Mouse (Mus musculus): ENCODE measurements at regions not wholly inside any gene's neighbourhood (a gene's known extent, or its start where the extent isn't known, plus 50 kb on each side); places are given as distances from the start of the nearest gene placed in this dataset.
"Not testable (repeated sequence)": the region's sequence is repeated elsewhere in the genome, so short reads cannot be mapped to it uniquely, and the experiment has no call there.

GRCm38 (mm10) chr11:56505068-56505467 lies 464.3 kb upstream of the Nmur2 start:
- no peaks in the 10 kb centered on the region for H3K27me3 ChIP-seq (ENCODE audit: insufficient read depth, low read length)
- TF ChIP-seq CTCF (IDR thresholded peaks at IDR 0.05; ENCODE audit: low read depth), result no peak
- no peak overlapping the region for H3K27ac ChIP-seq (ENCODE audit: low read depth, low read length)
- no peak overlapping the region for H3K9ac ChIP-seq
- 76% methylated on average over 4 of the region's 4 CpGs for WGBS
- H3K9me3 ChIP-seq (ENCODE audit: low read length), result no peaks in the 10 kb centered on the region
- DNase-seq (no peak), ATAC-seq (no peak)
- no peaks in the 10 kb centered on the region for H3K4me1 ChIP-seq (ENCODE audit: insufficient read depth)
- no peak overlapping the region for H3K4me3 ChIP-seq (ENCODE audit: low read depth, low read length)
- no peak overlapping the region for H3K4me2 ChIP-seq (ENCODE audit: low read depth)
- no peaks in the 10 kb centered on the region for H3K36me3 ChIP-seq (ENCODE audit: insufficient read depth)

- 60% methylated on average over 2 of the region's 2 CpGs for WGBS
- H3K36me3 ChIP-seq (ENCODE audit: insufficient read depth), result no peaks in the 10 kb centered on the region
- H3K4me3 ChIP-seq (ENCODE audit: low read depth, low read length), result no peak overlapping the region
- H3K27me3 ChIP-seq (ENCODE audit: insufficient read depth, low read length), result no peaks in the 10 kb centered on the region
- no peaks in the 10 kb centered on the region for H3K9me3 ChIP-seq (ENCODE audit: low read length)
- DNase-seq (no peak), ATAC-seq (no peak)
- no peaks in the 10 kb centered on the region for H3K4me1 ChIP-seq (ENCODE audit: insufficient read depth)
- no peak overlapping the region for H3K4me2 ChIP-seq (ENCODE audit: low read depth)
- no peak overlapping the region for H3K27ac ChIP-seq (ENCODE audit: low read depth, low read length)
- TF ChIP-seq CTCF (IDR thresholded peaks at IDR 0.05; ENCODE audit: low read depth), result no peak
- no peak overlapping the region for H3K9ac ChIP-seq
Measured at GRCm38 (mm10) chr11:56514941-56515340, 474.1 kb upstream of the Nmur2 start.

- Histone ChIP-seq H3K27ac (ENCODE audit: low read depth, low read length) (no peak overlapping the region), H3K36me3 (ENCODE audit: insufficient read depth) (no peaks in the 10 kb centered on the region), H3K4me1 (ENCODE audit: insufficient read depth) (no peaks in the 10 kb centered on the region), H3K4me2 (ENCODE audit: low read depth) (no peak overlapping the region), H3K9ac (no peak overlapping the region), H3K4me3 (ENCODE audit: low read depth, low read length) (no peak overlapping the region), H3K9me3 (ENCODE audit: low read length) (no peaks in the 10 kb centered on the region), H3K27me3 (ENCODE audit: insufficient read depth, low read length) (no peaks in the 10 kb centered on the region)
- 36% methylated on average over 2 of the region's 2 CpGs for WGBS
- no peak for TF ChIP-seq CTCF (IDR thresholded peaks at IDR 0.05; ENCODE audit: low read depth)
- ATAC-seq (no peak), DNase-seq (no peak)
Measured at GRCm38 (mm10) chr11:56518486-56518885, 477.7 kb upstream of the Nmur2 start.

- ATAC-seq, result no peak
Measured at GRCm38 (mm10) chr11:56550736-56551135, 460.5 kb upstream of the Gria1 start.

GRCm38 (mm10) chr11:56556332-56556731 lies 454.9 kb upstream of the Gria1 start:
- no peak overlapping the region for H3K4me2 ChIP-seq (ENCODE audit: low read depth)
- TF ChIP-seq CTCF (IDR thresholded peaks at IDR 0.05; ENCODE audit: low read depth), result no peak
- H3K9ac ChIP-seq, result no peak overlapping the region
- DNase-seq (no peak), ATAC-seq (no peak)
- H3K27me3 ChIP-seq (ENCODE audit: insufficient read depth, low read length), result no peaks in the 10 kb centered on the region
- no peaks in the 10 kb centered on the region for H3K9me3 ChIP-seq (ENCODE audit: low read length)
- no peaks in the 10 kb centered on the region for H3K4me1 ChIP-seq (ENCODE audit: insufficient read depth)
- no peak overlapping the region for H3K4me3 ChIP-seq (ENCODE audit: low read depth, low read length)
- WGBS, result 86% methylated on average over 1 of the region's 1 CpGs
- H3K27ac ChIP-seq (ENCODE audit: low read depth, low read length), result no peak overlapping the region
- H3K36me3 ChIP-seq (ENCODE audit: insufficient read depth), result no peaks in the 10 kb centered on the region

More at GRCm38 (mm10) chr11:56550736-56551135, 460.5 kb upstream of the Gria1 start:
- no peak for DNase-seq
- no peak overlapping the region for H3K9ac ChIP-seq
- no peak overlapping the region for H3K4me3 ChIP-seq (ENCODE audit: low read depth, low read length)
- no peak for TF ChIP-seq CTCF (IDR thresholded peaks at IDR 0.05; ENCODE audit: low read depth)
- H3K4me1 ChIP-seq (ENCODE audit: insufficient read depth), result no peaks in the 10 kb centered on the region
- no peak overlapping the region for H3K4me2 ChIP-seq (ENCODE audit: low read depth)
- WGBS, result 59% methylated on average over 4 of the region's 4 CpGs
- no peaks in the 10 kb centered on the region for H3K27me3 ChIP-seq (ENCODE audit: insufficient read depth, low read length)
- no peaks in the 10 kb centered on the region for H3K36me3 ChIP-seq (ENCODE audit: insufficient read depth)
- H3K9me3 ChIP-seq (ENCODE audit: low read length), result no peaks in the 10 kb centered on the region
- H3K27ac ChIP-seq (ENCODE audit: low read depth, low read length), result no peak overlapping the region

DNA sequence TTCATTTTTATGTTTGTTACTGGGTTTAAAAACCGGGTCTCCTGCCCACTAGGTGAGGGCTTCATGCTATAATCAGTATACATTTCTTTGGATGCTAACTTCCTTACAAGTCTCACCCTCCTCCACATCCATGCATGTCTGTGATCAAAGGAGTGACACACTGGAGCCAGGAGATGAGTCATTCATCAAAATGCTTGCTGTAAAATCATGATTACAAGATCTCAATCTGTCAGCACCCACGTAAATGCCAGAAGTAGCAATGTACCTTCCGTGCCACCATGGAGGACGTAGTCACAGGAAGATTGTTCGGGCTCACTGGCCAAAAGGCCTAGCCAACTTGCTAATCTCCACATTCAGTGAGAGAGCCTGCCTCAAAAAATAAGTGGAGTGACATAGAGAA lies 431.2 kb upstream of the Gria1 start:
- Histone ChIP-seq H3K36me3 (ENCODE audit: insufficient read depth) (no peaks in the 10 kb centered on the region), H3K9ac (no peak overlapping the region), H3K4me3 (ENCODE audit: low read depth, low read length) (no peak overlapping the region), H3K9me3 (ENCODE audit: low read length) (no peaks in the 10 kb centered on the region), H3K4me2 (ENCODE audit: low read depth) (no peak overlapping the region), H3K27ac (ENCODE audit: low read depth, low read length) (no peak overlapping the region), H3K27me3 (ENCODE audit: insufficient read depth, low read length) (no peaks in the 10 kb centered on the region), H3K4me1 (ENCODE audit: insufficient read depth) (no peaks in the 10 kb centered on the region)
- ATAC-seq, result no peak
- no peak for DNase-seq
- WGBS, result 75% methylated on average over 5 of the region's 5 CpGs
- TF ChIP-seq CTCF (IDR thresholded peaks at IDR 0.05; ENCODE audit: low read depth), result no peak

- TF ChIP-seq CTCF (IDR thresholded peaks at IDR 0.05; ENCODE audit: low read depth), result no peak
- no peak for ATAC-seq
- no peak overlapping the region for H3K4me2 ChIP-seq (ENCODE audit: low read depth)
- no peaks in the 10 kb centered on the region for H3K27me3 ChIP-seq (ENCODE audit: insufficient read depth, low read length)
- DNase-seq, result no peak
- H3K27ac ChIP-seq (ENCODE audit: low read depth, low read length), result no peak overlapping the region
- no peaks in the 10 kb centered on the region for H3K4me1 ChIP-seq (ENCODE audit: insufficient read depth)
- no peak overlapping the region for H3K4me3 ChIP-seq (ENCODE audit: low read depth, low read length)
- no peak overlapping the region for H3K9ac ChIP-seq
- no peaks in the 10 kb centered on the region for H3K36me3 ChIP-seq (ENCODE audit: insufficient read depth)
- 84% methylated on average over 3 of the region's 3 CpGs for WGBS
- no peaks in the 10 kb centered on the region for H3K9me3 ChIP-seq (ENCODE audit: low read length)
Measured at GRCm38 (mm10) chr11:56583054-56583453, 428.1 kb upstream of the Gria1 start.

DNA sequence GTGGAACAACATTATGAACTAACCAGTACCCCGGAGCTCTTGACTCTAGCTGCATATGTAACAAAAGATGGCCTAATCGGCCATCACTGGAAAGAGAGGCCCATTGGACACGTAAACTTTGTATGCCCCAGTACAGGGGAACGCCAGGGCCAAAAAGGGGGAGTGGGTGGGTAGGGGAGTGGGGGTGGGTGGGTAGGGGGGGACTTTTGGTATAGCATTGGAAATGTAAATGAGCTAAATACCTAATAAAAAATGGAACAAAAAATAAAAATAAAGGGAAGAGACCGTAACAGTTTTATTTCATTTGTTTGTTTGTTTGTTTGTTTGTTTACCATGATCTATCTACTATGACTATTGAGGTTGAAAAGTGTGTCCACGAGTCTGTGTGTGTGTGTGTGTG lies 417.8 kb upstream of the Gria1 start:
- not testable (repeated sequence) for DNase-seq; H3K9me3 ChIP-seq (ENCODE audit: low read length); H3K4me2 ChIP-seq (ENCODE audit: low read depth); H3K4me1 ChIP-seq (ENCODE audit: insufficient read depth); H3K9ac ChIP-seq; H3K27ac ChIP-seq (ENCODE audit: low read depth, low read length); H3K27me3 ChIP-seq (ENCODE audit: insufficient read depth, low read length); H3K4me3 ChIP-seq (ENCODE audit: low read depth, low read length); H3K36me3 ChIP-seq (ENCODE audit: insufficient read depth)
- peak; percentile 34; the same call in 1 of the 2 replicates for ATAC-seq
- WGBS, result 81% methylated on average over 2 of the region's 6 CpGs

All from forebrain, postnatal 0 days (tissue).